Mouse (Mus musculus): ENCODE measurements at regions not wholly inside any gene's neighbourhood (a gene's known extent, or its start where the extent isn't known, plus 50 kb on each side); places are given as distances from the start of the nearest gene placed in this dataset.

DNA sequence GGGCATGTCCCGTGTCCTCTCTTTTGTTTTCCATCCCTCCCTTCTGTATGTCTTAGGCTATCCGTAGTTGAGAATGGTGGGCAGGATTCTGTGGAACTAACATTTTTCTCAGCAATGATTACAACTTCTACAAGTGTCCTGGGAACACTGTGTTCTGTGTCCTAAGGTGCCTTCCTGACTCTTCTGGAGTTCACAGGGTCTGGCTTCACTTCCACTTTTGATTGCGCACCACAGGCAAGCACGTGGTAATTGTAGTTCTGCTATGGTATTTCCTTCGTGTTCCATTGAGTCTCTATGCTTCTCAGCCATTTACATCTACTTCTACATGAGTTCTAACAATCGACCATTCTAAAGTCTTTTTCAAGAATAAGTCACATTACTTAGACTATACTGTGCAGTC, 70.4 kb upstream of the Rgs1 start:
- TF ChIP-seq GATA1 (IDR thresholded peaks at IDR 0.05; ENCODE audit: borderline replicate concordance, low read length) (no peak), FLI1 (IDR thresholded peaks at IDR 0.05; ENCODE audit: low read length) (no peak)

All from megakaryocyte, embryonic 14.5 days (primary cell).